Mouse (Mus musculus) kidney, adult 10 weeks (tissue): ENCODE measurements around the gene Ap2s1. TPM values are rescaled to one million over a fixed set of nuclear protein-coding genes. Genes with fewer than 3 reads are reported as not detected.

Experiments used
- polyA plus RNA-seq: library from polyadenylated mRNA; stranded (reverse); fragments of 350-450 nt; fragmentation: Illumina TruSeq; extraction: RNeasy Lipid Tissue Mini Kit (QIAGEN cat#74804); gene quantifications from one replicate; pipeline ENCODE4 v1.2.3, GENCODE M21; 2014; ENCODE audit warnings: low read depth, low replicate concordance

The Ap2s1 gene
- polyA plus RNA-seq = 69.5 TPM

GRCm38 (mm10) chr7:16738073-16738696 is at the start of gene Ap2s1:
TSS of gene Ap2s1 (plus strand) at chr7:16738410.

GRCm38 (mm10) chr7:16721629-16722028 is 16.6 kb upstream of the Ap2s1 start, which contains the start of gene Ceacam9:
TSS of gene Ceacam9 (plus strand) at chr7:16721929.

DNA sequence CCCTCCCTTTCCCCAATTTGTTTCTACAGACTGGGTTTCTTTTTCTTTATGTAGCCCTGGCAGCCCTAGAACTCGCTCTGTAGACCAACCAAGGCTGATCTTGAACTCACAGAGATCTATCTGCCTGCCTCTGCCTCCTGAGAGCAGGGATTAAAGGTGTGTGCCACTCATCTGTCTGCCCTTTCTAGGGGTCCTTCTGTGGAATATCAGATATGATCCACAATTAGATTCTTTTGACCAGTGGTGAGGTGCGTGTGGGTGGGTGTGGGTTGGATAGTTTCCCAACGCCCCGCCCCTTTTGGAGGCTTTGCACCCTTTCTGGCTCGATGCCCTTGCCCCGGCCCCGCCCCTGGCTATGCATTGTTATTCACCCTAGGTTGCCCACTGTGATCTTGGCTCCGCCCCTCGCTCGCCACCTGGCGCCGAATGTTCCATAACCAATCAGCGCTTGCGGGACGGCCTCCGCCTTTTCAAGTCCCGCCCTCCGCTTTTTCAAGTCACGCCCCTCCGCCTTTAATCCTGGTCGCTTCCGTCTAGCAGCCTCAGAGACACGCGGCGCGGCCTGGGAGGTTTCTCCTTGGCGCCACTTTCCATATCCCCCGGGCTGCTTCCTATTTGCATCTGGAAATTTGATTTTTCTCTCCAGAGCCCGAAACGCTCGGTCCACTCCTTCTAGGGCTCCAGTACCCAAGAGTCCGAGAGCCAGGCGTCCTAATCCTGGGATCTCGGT is 42.8 kb downstream of the Ap2s1 start, which contains the start of gene Slc1a5:
Gene Slc1a5 (plus strand): TSS at position 516 of the 730 bp plus-strand sequence.

Other genes starting within 250 kb of the Ap2s1 start
- gene Arhgap35, start 123.4 kb upstream of the Ap2s1 start, polyA plus RNA-seq = 34.0 TPM
- gene Ceacam15, start 62.7 kb upstream of the Ap2s1 start, polyA plus RNA-seq = not detected
- gene Ceacam9, start 16.5 kb upstream of the Ap2s1 start, polyA plus RNA-seq = not detected
- gene Slc1a5, start 42.9 kb downstream of the Ap2s1 start, polyA plus RNA-seq = 11.7 TPM
- gene Strn4, start 77.5 kb downstream of the Ap2s1 start, polyA plus RNA-seq = 12.7 TPM
- gene Fkrp, start 78.3 kb downstream of the Ap2s1 start, polyA plus RNA-seq = 8.0 TPM
- gene Prkd2, start 104.5 kb downstream of the Ap2s1 start, polyA plus RNA-seq = 0.28 TPM
- 0.28 TPM for gene Dact3, start 136.9 kb downstream of the Ap2s1 start, polyA plus RNA-seq
- gene Gng8, start 153.4 kb downstream of the Ap2s1 start, polyA plus RNA-seq = not detected
- gene Ptgir, start 168.1 kb downstream of the Ap2s1 start, polyA plus RNA-seq = 1.7 TPM
- 28.8 TPM for gene Calm3, start 185.7 kb downstream of the Ap2s1 start, polyA plus RNA-seq
- gene Pnmal2, start 206.3 kb downstream of the Ap2s1 start, polyA plus RNA-seq = 0.69 TPM
- not detected for gene Pnmal1, start 221.3 kb downstream of the Ap2s1 start, polyA plus RNA-seq
- not detected for gene Gm42372, start 244.7 kb downstream of the Ap2s1 start, polyA plus RNA-seq